Mouse (Mus musculus) ES-E14 (cell line): ENCODE results near the gene Fam84b.
"Not testable (repeated sequence)": the region's sequence is repeated elsewhere in the genome, so short reads cannot be mapped to it uniquely, and the experiment has no call there.

Experiments used
- CHD2 ChIP-seq: IDR thresholded peaks from 2 replicates; pipeline ENCODE4 v1.6.1; 2014; ENCODE audit warnings: mild to moderate bottlenecking, low read depth, low read length, inconsistent platforms
- HCFC1 ChIP-seq: IDR thresholded peaks from 2 replicates; pipeline ENCODE4 v1.6.1; 2012; ENCODE audit warnings: low read length, inconsistent platforms, borderline replicate concordance; ENCODE audit not compliant: insufficient read depth
- MAFK ChIP-seq: IDR thresholded peaks from 2 replicates; pipeline ENCODE4 v1.6.1; 2014; ENCODE audit warnings: mild to moderate bottlenecking, low read depth, low read length, inconsistent platforms; ENCODE audit not compliant: insufficient read depth
- ZC3H11A ChIP-seq: IDR thresholded peaks from 2 replicates; pipeline ENCODE4 v1.6.1; 2012; ENCODE audit warnings: low read depth, mild to moderate bottlenecking, inconsistent platforms, low read length, borderline replicate concordance

GRCm38 (mm10) chr15:60841312-60841711 is 12.3 kb downstream of the Fam84b start:
- TF ChIP-seq ZC3H11A, MAFK, CHD2, HCFC1: not testable (repeated sequence)
